Mouse (Mus musculus): ENCODE measurements around the gene Olfr1199. TPM values are rescaled to one million over a fixed set of nuclear protein-coding genes. Genes with fewer than 3 reads are reported as not detected.

Olfr1199 gene
- not detected in 2 replicates for total RNA-seq (2012; rRNA removed)
- total RNA-seq (2014; rRNA removed), result not detected in 2 replicates
- polyA plus RNA-seq (2012; ENCODE audit: insufficient read length, low read depth), result not detected in 2 replicates

GRCm38 (mm10) chr2:88760369-88760768 lies at the start of gene Olfr1199:
Gene Olfr1199 (minus strand): TSS chr2:88760469.
- Histone ChIP-seq H3K4me2 (ENCODE audit: insufficient read depth, low read depth, poor library complexity, severe bottlenecking) (no peak within 1 kb of the TSS), H3K27ac (ENCODE audit: insufficient read depth, low read depth) (no peak within 1 kb of the TSS), H3K4me1 (ENCODE audit: control insufficient read depth in 1 of 2, insufficient read depth in 2 of 2) (no peaks in the 10 kb centered on the region), H3K79me2 (replicated peaks; ENCODE audit: control insufficient read depth, extremely low read depth, insufficient read depth, poor library complexity, severe bottlenecking) (no peaks in the 10 kb centered on the region), H3K27me3 (replicated peaks) (no peaks in the 10 kb centered on the region), H3K36me3 (replicated peaks in 1 of 2; ENCODE audit: control insufficient read depth in 1 of 2, insufficient read depth in 1 of 2, low read length in 1 of 2) (no peaks in the 10 kb centered on the region), H3K9ac (ENCODE audit: insufficient read depth, low read depth) (no peak within 1 kb of the TSS), H3K9me3 (replicated peaks; ENCODE audit: low read length) (peaks cover 14% of the 10 kb centered on the region), H3K4me3 (replicated peaks in 1 of 3; ENCODE audit: low read depth in 2 of 3, low read length in 2 of 3, poor library complexity in 1 of 3) (no peak within 1 kb of the TSS)
- TF ChIP-seq ZKSCAN1 (IDR thresholded peaks at IDR 0.05; ENCODE audit: borderline replicate concordance, low read depth, low read length) (no peak), SMC3 (IDR thresholded peaks at IDR 0.05; ENCODE audit: low read depth, low read length) (no peak), MEF2A (IDR thresholded peaks at IDR 0.05; ENCODE audit: borderline replicate concordance, low read depth, low read length) (no peak), ETS1 (conservative IDR thresholded peaks at IDR 0.05; ENCODE audit: low read depth, low read length) (no peak), USF2 (conservative IDR thresholded peaks at IDR 0.05; ENCODE audit: low read depth, low read length) (no peak), E2F4 (IDR thresholded peaks at IDR 0.05; ENCODE audit: insufficient replicate concordance, low read depth, low read length) (no peak), JUN (IDR thresholded peaks at IDR 0.05; ENCODE audit: insufficient read depth, low read depth, low read length) (no peak), CTCF (conservative IDR thresholded peaks at IDR 0.05 in 1 of 2, IDR thresholded peaks at IDR 0.05 in 1 of 2; ENCODE audit: low read depth in 2 of 2, low read length in 2 of 2) (no peak), ZNF384 (IDR thresholded peaks at IDR 0.05; ENCODE audit: low read depth, low read length) (no peak), ZC3H11A (IDR thresholded peaks at IDR 0.05; ENCODE audit: low read depth, low read length) (no peak), BHLHE40 (IDR thresholded peaks at IDR 0.05; ENCODE audit: low read depth, low read length) (no peak), HCFC1 (IDR thresholded peaks at IDR 0.05; ENCODE audit: low read depth, low read length) (no peak), GABPA (IDR thresholded peaks at IDR 0.05; ENCODE audit: insufficient replicate concordance, low read depth, low read length) (no peak), NRF1 (IDR thresholded peaks at IDR 0.05; ENCODE audit: low read depth, low read length) (no peak), MYC (IDR thresholded peaks at IDR 0.05; ENCODE audit: low read depth, low read length) (no peak)
- dilution Hi-C loops (cut with MboI; ENCODE audit: extremely low pct_ligation_motif_present, extremely low pct_unique_long_range_greater_than_20kb, low sequenced_read_pairs) (no loop called here), in situ Hi-C loops (cut with MboI; ENCODE audit: low pct_ligation_motif_present, low pct_unique_long_range_greater_than_20kb, low sequenced_read_pairs) (no loop called here)
- no peak for DNase-seq (ENCODE audit: extremely low read depth)

GRCm38 (mm10) chr2:88792736-88793135 lies 32.5 kb upstream of the Olfr1199 start, which contains the start of gene Olfr1201:
Gene Olfr1201 (plus strand): TSS chr2:88793036.
- Histone ChIP-seq H3K9ac (ENCODE audit: insufficient read depth, low read depth) (no peak within 1 kb of the TSS), H3K4me1 (ENCODE audit: control insufficient read depth in 1 of 2, insufficient read depth in 2 of 2) (no peaks in the 10 kb centered on the region), H3K27ac (ENCODE audit: insufficient read depth, low read depth) (no peak within 1 kb of the TSS), H3K36me3 (replicated peaks in 1 of 2; ENCODE audit: control insufficient read depth in 1 of 2, insufficient read depth in 1 of 2, low read length in 1 of 2) (no peaks in the 10 kb centered on the region), H3K27me3 (replicated peaks) (no peaks in the 10 kb centered on the region), H3K79me2 (replicated peaks; ENCODE audit: control insufficient read depth, extremely low read depth, insufficient read depth, poor library complexity, severe bottlenecking) (no peaks in the 10 kb centered on the region), H3K4me2 (ENCODE audit: insufficient read depth, low read depth, poor library complexity, severe bottlenecking) (no peak within 1 kb of the TSS), H3K9me3 (replicated peaks; ENCODE audit: low read length) (peaks cover 19% of the 10 kb centered on the region), H3K4me3 (replicated peaks in 1 of 3; ENCODE audit: low read depth in 2 of 3, low read length in 2 of 3, poor library complexity in 1 of 3) (no peak within 1 kb of the TSS)
- DNase-seq (ENCODE audit: extremely low read depth), result no peak
- dilution Hi-C loops (cut with MboI; ENCODE audit: extremely low pct_ligation_motif_present, extremely low pct_unique_long_range_greater_than_20kb, low sequenced_read_pairs) (no loop called here), in situ Hi-C loops (cut with MboI; ENCODE audit: low pct_ligation_motif_present, low pct_unique_long_range_greater_than_20kb, low sequenced_read_pairs) (no loop called here)
- TF ChIP-seq NRF1 (IDR thresholded peaks at IDR 0.05; ENCODE audit: low read depth, low read length), result no peak
- TF ChIP-seq ZNF384 (IDR thresholded peaks at IDR 0.05; ENCODE audit: low read depth, low read length), result no peak
- no peak for TF ChIP-seq USF1 (IDR thresholded peaks at IDR 0.05; ENCODE audit: low read depth, low read length)
- TF ChIP-seq ZKSCAN1 (IDR thresholded peaks at IDR 0.05; ENCODE audit: borderline replicate concordance, low read depth, low read length), result no peak
- no peak for TF ChIP-seq TBP (conservative IDR thresholded peaks at IDR 0.05; ENCODE audit: low read depth, low read length)
- TF ChIP-seq UBTF (IDR thresholded peaks at IDR 0.05; ENCODE audit: low read depth, low read length), result no peak
- no peak for TF ChIP-seq CHD2 (IDR thresholded peaks at IDR 0.05; ENCODE audit: low read length)
- no peak for TF ChIP-seq RCOR1 (conservative IDR thresholded peaks at IDR 0.05; ENCODE audit: low read depth, low read length)
- no peak for TF ChIP-seq KAT2A (IDR thresholded peaks at IDR 0.05; ENCODE audit: insufficient replicate concordance, low read length)
- TF ChIP-seq ZMIZ1 (IDR thresholded peaks at IDR 0.05; ENCODE audit: low read depth, low read length), result no peak
- no peak for TF ChIP-seq TCF12 (IDR thresholded peaks at IDR 0.05; ENCODE audit: low read depth, low read length)
- no peak for TF ChIP-seq PAX5 (IDR thresholded peaks at IDR 0.05; ENCODE audit: low read length)
- no peak for TF ChIP-seq JUND (conservative IDR thresholded peaks at IDR 0.05; ENCODE audit: low read depth, low read length)
- no peak for TF ChIP-seq MAFK (IDR thresholded peaks at IDR 0.05; ENCODE audit: insufficient replicate concordance, low read length)
- no peak for TF ChIP-seq USF2 (conservative IDR thresholded peaks at IDR 0.05; ENCODE audit: low read depth, low read length)
- TF ChIP-seq EP300 (IDR thresholded peaks at IDR 0.05; ENCODE audit: low read length), result no peak
- TF ChIP-seq POLR2A (IDR thresholded peaks at IDR 0.05; ENCODE audit: low read depth, low read length), result no peak
- no peak for TF ChIP-seq HCFC1 (IDR thresholded peaks at IDR 0.05; ENCODE audit: low read depth, low read length)
- TF ChIP-seq CHD1 (IDR thresholded peaks at IDR 0.05; ENCODE audit: low read depth, low read length), result no peak
- no peak for TF ChIP-seq E2F4 (IDR thresholded peaks at IDR 0.05; ENCODE audit: insufficient replicate concordance, low read depth, low read length)

Data from CH12.LX (cell line).